Mouse (Mus musculus): ENCODE measurements around the gene Cyp2b19. TPM values are rescaled to one million over a fixed set of nuclear protein-coding genes. Genes with fewer than 3 reads are reported as not detected.

The Cyp2b19 gene
- total RNA-seq, 2 experiments from 2014 or later: not detected

Other genes starting within 250 kb of the Cyp2b19 start
- gene Nlrp9a, start 222.1 kb upstream of the Cyp2b19 start, total RNA-seq (2021): not detected
- gene Vmn1r185, start 138.7 kb upstream of the Cyp2b19 start, total RNA-seq (2021): not detected
- not detected for gene Cyp2b23, start 70.7 kb upstream of the Cyp2b19 start, total RNA-seq (2021)
- not detected for gene Cyp2g1, start 51.8 kb downstream of the Cyp2b19 start, total RNA-seq (2021)
- under 1 TPM in 1 of 2 experiments, not detected in 1; 0.20 TPM for gene Cyp2a5, start 78.2 kb downstream of the Cyp2b19 start, total RNA-seq (2021)
- not detected for gene Cyp2a22, start 182.2 kb downstream of the Cyp2b19 start, total RNA-seq (2021)

Data from adrenal gland, postnatal 36 days (tissue).